Mouse (Mus musculus) midbrain, embryonic 11.5 days (tissue): Measurements from ENCODE around the gene Carnmt1. TPM values are rescaled to one million over a fixed set of nuclear protein-coding genes. Genes with fewer than 3 reads are reported as not detected.
A peak's percentile ranks its signal among the peaks of the same experiment; 100 is the strongest.

Experiments
- ATAC-seq: fragments of 200-750 bp; cut with Nextera tagmentation; 2 replicates; pipeline ENCODE4 v1.8.0; 2017; ENCODE audit warnings: moderate TSS enrichment, moderate library complexity; ENCODE audit not compliant: low FRiP score
- DNase-seq: peaks from one replicate; pipeline ENCODE4 v3.0.0; 2015; ENCODE audit warnings: low spot score; ENCODE audit errors: missing footprints
- H3K27ac ChIP-seq: fragments of 300-500 bp; sonication (generic); 2 replicates; pipeline ENCODE4 v1.5.1; 2014; ENCODE audit warnings: low read depth, low read length
- H3K27me3 ChIP-seq: fragments of 300-500 bp; sonication (generic); 2 replicates; pipeline ENCODE4 v1.6.1; 2014; ENCODE audit warnings: mild to moderate bottlenecking, low read length, moderate library complexity, mixed read lengths; ENCODE audit not compliant: control insufficient read depth, insufficient read depth
- H3K36me3 ChIP-seq: fragments of 300-500 bp; sonication (generic); 2 replicates; pipeline ENCODE4 v1.6.1; 2014; ENCODE audit warnings: mild to moderate bottlenecking, low read length, moderate library complexity, mixed read lengths; ENCODE audit not compliant: control insufficient read depth, insufficient read depth
- H3K4me1 ChIP-seq: fragments of 300-500 bp; sonication (generic); 2 replicates; pipeline ENCODE4 v1.6.1; 2014; ENCODE audit warnings: low read length; ENCODE audit not compliant: control insufficient read depth, insufficient read depth
- H3K4me2 ChIP-seq: fragments of 300-500 bp; sonication (generic); 2 replicates; pipeline ENCODE4 v1.6.1; 2014; ENCODE audit warnings: mild to moderate bottlenecking, moderate library complexity
- H3K4me3 ChIP-seq: fragments of 300-500 bp; sonication (generic); 2 replicates; pipeline ENCODE4 v1.5.1; 2014; ENCODE audit warnings: low read depth, low read length
- H3K9ac ChIP-seq: fragments of 300-500 bp; sonication (generic); 2 replicates; pipeline ENCODE4 v1.6.1; 2014; ENCODE audit warnings: low read length
- H3K9me3 ChIP-seq: fragments of 300-500 bp; sonication (generic); 2 replicates; pipeline ENCODE4 v1.6.1; 2016; ENCODE audit warnings: low read length; ENCODE audit not compliant: control insufficient read depth
- WGBS: fragments of 180-500 bp; shearing (Covaris S2); extraction: QIAGEN DNeasy Blood & Tissue Kit; methylation state at CpG from one replicate; pipeline ENCODE4 v1.1.7; 2014; 5-methylcytosine and 5-hydroxymethylcytosine counted together
- polyA plus RNA-seq: library from polyadenylated mRNA; unstranded; fragments of >200 nt; fragmentation: Nextera tagmentation; extraction: Ambion mirVana; gene quantifications from 2 replicates; pipeline ENCODE4 v1.2.1, GENCODE M21; 2014

Gene Carnmt1
- polyA plus RNA-seq, 1 experiment from 2014 or later, result 29.8 TPM

DNA sequence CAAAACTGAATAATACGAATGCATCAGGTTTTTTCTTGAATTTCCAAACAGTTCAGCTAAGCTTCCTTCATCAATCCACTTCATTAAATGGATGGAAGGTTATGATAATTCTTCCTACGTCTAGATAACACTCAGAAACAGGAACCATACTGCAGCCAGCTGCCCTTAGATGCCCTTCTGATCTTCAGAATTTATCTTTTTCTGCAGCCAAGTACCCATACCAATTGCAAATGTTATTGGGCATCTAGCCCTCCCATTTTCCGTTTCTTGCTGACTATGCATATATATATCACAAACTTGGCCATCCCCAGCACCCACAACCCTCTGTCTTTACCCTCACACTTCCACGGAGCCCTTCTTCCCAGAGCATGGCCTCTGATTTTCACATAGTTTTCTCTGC lies 20.6 kb upstream of the Carnmt1 start:
- 84% methylated on average over 4 of the region's 4 CpGs for WGBS
- no peak for DNase-seq
- H3K9ac ChIP-seq, result no peak overlapping the region
- H3K27me3 ChIP-seq, result no peaks in the 10 kb centered on the region
- H3K27ac ChIP-seq, result no peak overlapping the region
- H3K4me3 ChIP-seq, result no peak overlapping the region
- no peaks in the 10 kb centered on the region for H3K36me3 ChIP-seq
- ATAC-seq, result no peak
- no peaks in the 10 kb centered on the region for H3K9me3 ChIP-seq
- no peaks in the 10 kb centered on the region for H3K4me1 ChIP-seq
- no peak overlapping the region for H3K4me2 ChIP-seq

DNA sequence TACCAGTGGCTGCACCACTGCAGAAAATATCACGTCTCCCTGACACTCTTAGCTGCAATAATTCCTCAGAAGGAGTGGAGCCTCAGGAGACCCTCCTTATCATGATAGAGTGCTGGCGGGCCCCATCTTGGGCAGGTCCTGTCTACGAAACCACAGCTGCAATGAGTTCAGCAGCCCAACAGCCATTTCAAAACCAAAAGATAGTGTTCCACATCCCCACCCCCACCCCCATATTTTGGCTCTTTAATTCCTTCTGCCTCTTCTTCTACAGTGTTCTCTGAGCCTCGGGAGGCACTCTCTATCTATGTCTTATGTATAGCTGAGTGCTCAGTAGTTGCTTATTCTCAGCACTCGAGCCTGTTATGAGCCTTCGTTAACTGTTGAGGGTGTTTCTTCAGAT lies 20.1 kb upstream of the Carnmt1 start:
- ATAC-seq (no peak), DNase-seq (no peak)
- WGBS, result 82% methylated on average over 6 of the region's 6 CpGs
- Histone ChIP-seq H3K27ac (no peak overlapping the region), H3K4me3 (no peak overlapping the region), H3K9me3 (no peaks in the 10 kb centered on the region), H3K36me3 (no peaks in the 10 kb centered on the region), H3K27me3 (no peaks in the 10 kb centered on the region), H3K4me2 (no peak overlapping the region), H3K4me1 (no peaks in the 10 kb centered on the region), H3K9ac (no peak overlapping the region)

DNA sequence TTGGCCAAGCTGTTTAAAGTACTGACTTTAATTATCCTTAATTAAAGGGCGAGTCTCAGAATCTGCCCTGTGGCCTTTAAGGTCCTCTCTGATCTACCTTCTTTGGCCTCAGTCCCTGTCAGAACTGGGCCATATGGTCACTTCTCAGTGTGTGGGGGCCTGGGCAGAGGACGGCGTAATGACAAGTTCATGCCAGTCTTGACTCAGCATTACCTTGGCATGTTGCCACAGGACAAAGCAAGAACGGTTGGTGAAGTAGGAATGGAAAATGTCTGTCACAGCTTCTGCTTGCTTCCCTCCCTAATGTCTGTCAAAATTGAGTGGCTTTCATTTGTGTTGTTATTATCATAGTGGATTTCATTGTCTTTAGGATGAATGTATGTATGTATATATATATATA lies 18.0 kb upstream of the Carnmt1 start:
- Histone ChIP-seq H3K4me1 (no peaks in the 10 kb centered on the region), H3K36me3 (no peaks in the 10 kb centered on the region), H3K4me2 (no peak overlapping the region), H3K9ac (no peak overlapping the region), H3K9me3 (no peaks in the 10 kb centered on the region), H3K27ac (no peak overlapping the region), H3K27me3 (no peaks in the 10 kb centered on the region), H3K4me3 (no peak overlapping the region)
- ATAC-seq, result no peak
- 88% methylated on average over 4 of the region's 4 CpGs for WGBS
- DNase-seq, result no peak

DNA sequence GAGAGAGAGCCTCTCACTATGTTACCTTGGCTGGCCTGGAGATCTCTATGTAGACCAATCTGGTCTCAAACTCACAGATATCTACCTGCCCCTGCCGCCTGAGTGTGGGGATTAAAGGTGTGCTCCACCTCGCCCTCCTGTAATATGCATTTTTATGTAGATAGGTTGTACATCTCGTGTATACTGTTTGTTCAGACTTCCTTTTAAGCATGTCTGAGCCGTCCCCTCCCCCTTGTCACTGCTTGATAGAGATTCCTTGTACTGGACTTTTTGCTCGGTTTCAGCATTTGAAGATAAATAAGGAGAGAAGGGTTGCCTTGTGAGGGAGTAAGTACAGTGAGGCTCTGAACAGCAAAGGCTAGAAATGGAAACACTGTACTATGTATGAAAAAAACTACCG lies 17.5 kb upstream of the Carnmt1 start:
- H3K27ac ChIP-seq, result no peak overlapping the region
- 87% methylated on average over 6 of the region's 6 CpGs for WGBS
- no peak for ATAC-seq
- DNase-seq, result no peak
- no peaks in the 10 kb centered on the region for H3K27me3 ChIP-seq
- no peak overlapping the region for H3K4me3 ChIP-seq
- H3K9me3 ChIP-seq, result no peaks in the 10 kb centered on the region
- no peaks in the 10 kb centered on the region for H3K4me1 ChIP-seq
- H3K9ac ChIP-seq, result no peak overlapping the region
- no peak overlapping the region for H3K4me2 ChIP-seq
- no peaks in the 10 kb centered on the region for H3K36me3 ChIP-seq

DNA sequence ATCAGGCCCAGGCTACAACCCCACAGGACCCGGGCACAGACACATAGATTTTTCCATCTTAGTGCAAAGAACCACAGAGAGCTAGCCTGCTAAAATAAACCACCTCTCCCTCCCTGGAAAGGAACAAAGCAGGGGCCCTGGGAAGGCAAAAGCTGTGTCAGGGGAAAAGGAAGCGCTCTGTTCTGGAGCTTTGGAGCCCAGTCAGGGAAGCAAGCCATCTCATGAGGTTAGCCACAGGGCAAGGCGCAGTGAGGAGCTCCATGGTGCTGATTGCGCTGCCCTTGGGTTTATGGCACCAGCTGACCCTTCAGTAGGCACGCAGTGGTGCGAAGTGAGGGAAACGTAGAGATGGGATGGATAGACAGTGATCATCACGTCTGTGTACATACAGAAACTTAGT lies 16.2 kb upstream of the Carnmt1 start:
- 92% methylated on average over 8 of the region's 8 CpGs for WGBS
- H3K4me2 ChIP-seq, result no peak overlapping the region
- no peaks in the 10 kb centered on the region for H3K4me1 ChIP-seq
- DNase-seq (peak; percentile 54), ATAC-seq (no peak)
- no peaks in the 10 kb centered on the region for H3K36me3 ChIP-seq
- no peaks in the 10 kb centered on the region for H3K27me3 ChIP-seq
- H3K4me3 ChIP-seq, result no peak overlapping the region
- no peaks in the 10 kb centered on the region for H3K9me3 ChIP-seq
- no peak overlapping the region for H3K9ac ChIP-seq
- H3K27ac ChIP-seq, result no peak overlapping the region

DNA sequence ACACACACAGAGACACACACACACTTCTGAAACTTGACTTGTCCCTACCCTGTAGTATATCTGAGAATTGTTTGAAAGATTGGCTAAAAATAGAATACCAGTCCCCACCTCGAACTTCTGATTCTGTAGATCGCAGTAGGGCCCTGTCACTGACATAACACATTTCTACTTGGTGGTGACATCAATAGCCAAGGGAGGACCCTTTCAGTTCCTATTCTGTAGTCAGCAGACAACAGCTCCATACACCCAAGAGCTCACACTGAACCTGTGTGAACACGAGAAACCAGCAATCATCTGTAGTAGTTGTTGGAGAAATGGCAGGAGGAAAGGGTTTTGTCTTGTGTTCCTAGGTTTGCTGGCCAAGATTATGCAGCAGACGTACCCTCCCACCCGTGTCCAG lies 15.6 kb upstream of the Carnmt1 start:
- Histone ChIP-seq H3K9ac (no peak overlapping the region), H3K27ac (no peak overlapping the region), H3K4me3 (no peak overlapping the region), H3K4me2 (no peak overlapping the region), H3K27me3 (no peaks in the 10 kb centered on the region), H3K36me3 (no peaks in the 10 kb centered on the region), H3K9me3 (no peaks in the 10 kb centered on the region), H3K4me1 (no peaks in the 10 kb centered on the region)
- 92% methylated on average over 5 of the region's 5 CpGs for WGBS
- no peak for ATAC-seq
- peak; percentile 56 for DNase-seq

DNA sequence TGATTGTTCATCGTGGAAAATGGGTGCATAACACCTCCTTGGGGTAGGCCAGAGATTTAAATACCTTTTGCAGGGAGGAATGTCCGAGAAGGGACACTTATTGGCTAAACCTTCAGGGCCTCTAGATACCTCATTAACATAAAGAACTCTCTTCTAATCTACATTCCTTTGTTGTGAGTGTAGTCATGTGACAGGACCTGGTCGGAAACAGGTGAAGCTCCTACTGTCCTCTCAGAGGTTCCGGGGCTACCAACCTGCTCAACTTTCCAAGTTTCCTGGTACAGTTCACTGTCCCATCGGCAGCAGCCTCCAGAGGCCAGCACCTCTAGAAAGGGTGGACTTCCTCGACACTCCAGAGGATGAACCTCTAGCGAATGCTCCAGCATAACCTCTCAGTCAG lies 14.6 kb upstream of the Carnmt1 start:
- Histone ChIP-seq H3K27ac (no peak overlapping the region), H3K4me1 (no peaks in the 10 kb centered on the region), H3K4me3 (no peak overlapping the region), H3K36me3 (no peaks in the 10 kb centered on the region), H3K9me3 (no peaks in the 10 kb centered on the region), H3K27me3 (no peaks in the 10 kb centered on the region), H3K4me2 (no peak overlapping the region), H3K9ac (no peak overlapping the region)
- DNase-seq (no peak), ATAC-seq (no peak)
- WGBS, result 89% methylated on average over 7 of the region's 7 CpGs

DNA sequence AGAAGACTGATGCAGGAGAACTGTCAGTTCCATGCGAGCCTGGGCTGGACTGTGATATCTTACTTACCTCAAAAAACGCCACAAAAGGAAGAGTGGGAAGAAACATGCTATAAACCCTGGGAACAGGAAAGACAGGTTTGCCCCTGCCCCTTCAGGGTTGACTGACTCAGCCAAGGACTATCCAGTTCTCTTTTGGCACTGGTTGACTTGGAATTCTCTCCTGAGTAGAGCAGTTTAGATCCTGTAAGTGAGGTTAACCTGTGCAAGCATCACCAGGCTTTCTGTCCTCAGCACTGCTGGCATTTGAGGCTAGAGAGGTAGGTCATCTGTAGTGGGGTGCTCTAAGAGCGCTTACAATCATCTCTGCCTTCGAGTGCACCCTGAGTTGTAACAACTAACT lies 12.1 kb upstream of the Carnmt1 start:
- H3K4me3 ChIP-seq, result no peak overlapping the region
- no peaks in the 10 kb centered on the region for H3K4me1 ChIP-seq
- no peaks in the 10 kb centered on the region for H3K36me3 ChIP-seq
- DNase-seq (no peak), ATAC-seq (no peak)
- H3K9me3 ChIP-seq, result no peaks in the 10 kb centered on the region
- H3K27me3 ChIP-seq, result no peaks in the 10 kb centered on the region
- no peak overlapping the region for H3K4me2 ChIP-seq
- H3K27ac ChIP-seq, result no peak overlapping the region
- no peak overlapping the region for H3K9ac ChIP-seq
- WGBS, result 76% methylated on average over 4 of the region's 4 CpGs

DNA sequence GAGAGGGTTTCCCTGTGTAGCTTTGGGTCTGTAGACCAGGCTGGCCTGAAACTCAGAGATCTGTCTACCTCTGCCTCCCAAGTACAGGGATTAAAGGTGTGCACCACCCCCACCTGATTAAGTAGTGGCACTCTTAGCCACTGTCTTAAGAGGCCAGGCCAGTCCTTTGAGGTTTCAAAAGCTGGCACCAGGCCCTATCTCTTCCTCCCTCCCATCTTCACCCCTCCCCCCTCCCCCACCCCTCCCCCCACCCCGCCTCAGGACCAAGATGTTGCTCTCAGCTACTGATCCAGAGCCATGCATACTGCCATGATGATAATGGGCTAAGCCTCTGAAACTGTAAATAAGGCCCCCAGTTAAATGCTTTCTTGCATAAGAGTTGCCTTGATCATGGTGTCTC lies 11.2 kb upstream of the Carnmt1 start:
- H3K4me3 ChIP-seq, result no peak overlapping the region
- WGBS, result no CpG with 5 or more reads among the region's 1 CpGs

DNA sequence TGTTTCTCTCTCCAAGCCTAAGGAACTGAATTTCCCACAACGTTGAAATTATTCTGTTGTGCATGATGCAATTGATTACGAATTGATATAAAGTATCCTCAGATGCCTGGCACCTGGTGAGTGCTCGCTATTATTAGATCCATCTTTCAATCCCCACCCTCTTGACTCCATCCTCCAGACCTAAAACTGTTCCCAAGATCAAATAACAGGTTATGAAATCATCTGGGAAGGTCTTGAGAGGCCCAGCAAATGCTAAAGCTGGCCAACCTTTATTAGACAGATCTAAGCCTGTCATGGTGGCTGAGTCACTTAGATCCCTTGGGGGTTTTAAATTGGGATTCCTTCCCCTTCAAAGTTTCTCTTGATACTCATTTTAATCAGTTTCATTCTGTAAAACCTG lies 10.1 kb upstream of the Carnmt1 start:
- DNase-seq (no peak), ATAC-seq (no peak)
- H3K27ac ChIP-seq, result no peak overlapping the region
- no peak overlapping the region for H3K4me2 ChIP-seq
- no peaks in the 10 kb centered on the region for H3K4me1 ChIP-seq
- WGBS, result 87% methylated on average over 3 of the region's 3 CpGs
- H3K36me3 ChIP-seq, result no peaks in the 10 kb centered on the region
- H3K4me3 ChIP-seq, result no peak overlapping the region
- H3K9me3 ChIP-seq, result no peaks in the 10 kb centered on the region
- no peak overlapping the region for H3K9ac ChIP-seq
- H3K27me3 ChIP-seq, result no peaks in the 10 kb centered on the region

More for the DNA sequence above, 11.2 kb upstream of the Carnmt1 start:
- no peak overlapping the region for H3K27ac ChIP-seq
- no peaks in the 10 kb centered on the region for H3K27me3 ChIP-seq
- H3K4me1 ChIP-seq, result no peaks in the 10 kb centered on the region
- H3K4me2 ChIP-seq, result no peak overlapping the region
- DNase-seq, result no peak
- H3K36me3 ChIP-seq, result no peaks in the 10 kb centered on the region
- H3K9me3 ChIP-seq, result no peaks in the 10 kb centered on the region
- no peak overlapping the region for H3K9ac ChIP-seq
- ATAC-seq, result no peak
